Mouse (Mus musculus): ENCODE results near the gene Mpzl2. TPM values are rescaled to one million over a fixed set of nuclear protein-coding genes. Genes with fewer than 3 reads are reported as not detected.

Mpzl2 gene
- polyA plus RNA-seq, 1 experiment from 2014 or later = 38.1 TPM

DNA sequence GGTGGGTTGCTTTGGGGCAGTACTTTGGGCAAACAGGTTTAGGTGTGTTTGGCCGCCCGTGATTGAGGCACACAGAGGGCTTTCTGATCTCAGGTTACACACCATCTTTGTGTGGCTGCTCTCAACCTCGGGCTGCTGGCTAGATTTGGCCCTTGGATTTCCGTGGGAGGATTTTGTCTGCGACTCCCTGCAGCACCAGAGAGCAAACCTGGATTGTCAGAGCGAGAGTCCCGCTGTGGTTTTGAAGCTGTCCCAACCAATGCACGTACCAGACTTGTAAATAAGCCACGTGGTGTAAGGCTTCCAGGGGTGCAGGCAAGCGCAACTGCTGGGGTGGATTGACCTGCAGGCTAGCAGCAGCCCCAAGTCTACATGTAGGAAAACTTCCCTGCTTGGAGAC lies 3.3 kb downstream of the Mpzl2 start:
- whole genome bisulfite sequencing = 3% methylated on average over 10 of the region's 10 CpGs
- H3K9me3 ChIP-seq (ENCODE audit: control insufficient read depth, low read length) = no peaks in the 10 kb centered on the region
- no peaks in the 10 kb centered on the region for H3K4me1 ChIP-seq (replicated peaks; ENCODE audit: control insufficient read depth, insufficient read depth)
- H3K4me2 ChIP-seq (replicated peaks; ENCODE audit: low read depth) = peak overlapping the region; percentile 55
- peak overlapping the region; percentile 45 for H3K4me3 ChIP-seq (ENCODE audit: low read depth, low read length)
- peak overlapping the region; percentile 63 for H3K9ac ChIP-seq (ENCODE audit: low read length)
- DNase-seq (ENCODE audit: low spot score) = peak; percentile 51
- TF ChIP-seq CTCF (IDR thresholded peaks at IDR 0.05; ENCODE audit: low read depth) (no peak), EP300 (optimal IDR thresholded peaks at IDR 0.05) (no peak)
- H3K27ac ChIP-seq (replicated peaks) = peak overlapping the region; percentile 90
- no peak for ATAC-seq (ENCODE audit: low FRiP score, low TSS enrichment)
- no peaks in the 10 kb centered on the region for H3K27me3 ChIP-seq (ENCODE audit: control insufficient read depth, insufficient read depth, low read length)
- no peaks in the 10 kb centered on the region for H3K36me3 ChIP-seq (ENCODE audit: control insufficient read depth, insufficient read depth, low read length)

- WGBS = 85% methylated on average over 16 of the region's 16 CpGs
- no peak for ATAC-seq (ENCODE audit: low FRiP score, low TSS enrichment)
- Histone ChIP-seq H3K4me1 (replicated peaks; ENCODE audit: control insufficient read depth, insufficient read depth) (no peaks in the 10 kb centered on the region), H3K4me3 (ENCODE audit: low read depth, low read length) (no peak overlapping the region), H3K9me3 (ENCODE audit: control insufficient read depth, low read length) (no peaks in the 10 kb centered on the region), H3K9ac (ENCODE audit: low read length) (no peak overlapping the region), H3K4me2 (replicated peaks; ENCODE audit: low read depth) (no peak overlapping the region), H3K36me3 (ENCODE audit: control insufficient read depth, insufficient read depth, low read length) (no peaks in the 10 kb centered on the region), H3K27me3 (ENCODE audit: control insufficient read depth, insufficient read depth, low read length) (no peaks in the 10 kb centered on the region), H3K27ac (replicated peaks) (no peak overlapping the region)
- no peak for DNase-seq (ENCODE audit: low spot score)
- no peak for TF ChIP-seq EP300 (optimal IDR thresholded peaks at IDR 0.05)
- no peak for TF ChIP-seq CTCF (IDR thresholded peaks at IDR 0.05; ENCODE audit: low read depth)
Measured at GRCm38 (mm10) chr9:45046973-45047372, 7.4 kb downstream of the Mpzl2 start.

- TF ChIP-seq CTCF (IDR thresholded peaks at IDR 0.05; ENCODE audit: low read depth) (peak; percentile 84), EP300 (optimal IDR thresholded peaks at IDR 0.05) (no peak)
- WGBS = 25% methylated on average over 4 of the region's 4 CpGs
- no peak overlapping the region for H3K9ac ChIP-seq (ENCODE audit: low read length)
- H3K4me1 ChIP-seq (replicated peaks; ENCODE audit: control insufficient read depth, insufficient read depth) = no peaks in the 10 kb centered on the region
- DNase-seq (ENCODE audit: low spot score) (no peak), ATAC-seq (ENCODE audit: low FRiP score, low TSS enrichment) (no peak)
- H3K27ac ChIP-seq (replicated peaks) = no peak overlapping the region
- H3K36me3 ChIP-seq (ENCODE audit: control insufficient read depth, insufficient read depth, low read length) = no peaks in the 10 kb centered on the region
- no peaks in the 10 kb centered on the region for H3K9me3 ChIP-seq (ENCODE audit: control insufficient read depth, low read length)
- no peaks in the 10 kb centered on the region for H3K27me3 ChIP-seq (ENCODE audit: control insufficient read depth, insufficient read depth, low read length)
- H3K4me2 ChIP-seq (replicated peaks; ENCODE audit: low read depth) = no peak overlapping the region
- no peak overlapping the region for H3K4me3 ChIP-seq (ENCODE audit: low read depth, low read length)
Measured at GRCm38 (mm10) chr9:45048511-45048910, 8.9 kb downstream of the Mpzl2 start.

- no peak overlapping the region for H3K9ac ChIP-seq (ENCODE audit: low read length)
- DNase-seq (ENCODE audit: low spot score) (no peak), ATAC-seq (ENCODE audit: low FRiP score, low TSS enrichment) (no peak)
- TF ChIP-seq EP300 (optimal IDR thresholded peaks at IDR 0.05) (no peak), CTCF (IDR thresholded peaks at IDR 0.05; ENCODE audit: low read depth) (no peak)
- no peak overlapping the region for H3K4me3 ChIP-seq (ENCODE audit: low read depth, low read length)
- H3K4me2 ChIP-seq (replicated peaks; ENCODE audit: low read depth) = no peak overlapping the region
- no peaks in the 10 kb centered on the region for H3K36me3 ChIP-seq (ENCODE audit: control insufficient read depth, insufficient read depth, low read length)
- 88% methylated on average over 1 of the region's 1 CpGs for WGBS
- no peaks in the 10 kb centered on the region for H3K27me3 ChIP-seq (ENCODE audit: control insufficient read depth, insufficient read depth, low read length)
- H3K27ac ChIP-seq (replicated peaks) = no peak overlapping the region
- no peaks in the 10 kb centered on the region for H3K4me1 ChIP-seq (replicated peaks; ENCODE audit: control insufficient read depth, insufficient read depth)
- no peaks in the 10 kb centered on the region for H3K9me3 ChIP-seq (ENCODE audit: control insufficient read depth, low read length)
Measured at GRCm38 (mm10) chr9:45049731-45050130, 10.1 kb downstream of the Mpzl2 start.

DNA sequence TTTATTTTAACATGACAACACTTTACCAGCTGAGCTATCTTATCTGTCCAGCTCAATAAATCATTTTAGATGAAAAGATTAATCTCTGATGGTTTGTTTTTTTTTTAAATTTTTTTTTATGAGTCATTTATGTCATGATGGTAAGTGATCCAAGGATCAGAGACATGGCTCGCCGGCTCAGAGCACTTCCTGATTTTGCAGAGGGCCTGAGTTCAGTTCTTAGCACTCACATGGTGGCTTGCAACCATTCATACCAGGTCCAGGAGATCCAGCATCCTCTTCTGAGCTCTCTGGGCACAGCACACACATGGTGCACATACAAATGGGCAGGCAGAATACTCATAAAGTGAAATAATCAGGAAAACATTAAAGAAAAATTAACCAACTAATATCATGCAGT lies 10.7 kb downstream of the Mpzl2 start:
- 82% methylated on average over 2 of the region's 2 CpGs for WGBS
- TF ChIP-seq EP300 (optimal IDR thresholded peaks at IDR 0.05) (no peak), CTCF (IDR thresholded peaks at IDR 0.05; ENCODE audit: low read depth) (no peak)

DNA sequence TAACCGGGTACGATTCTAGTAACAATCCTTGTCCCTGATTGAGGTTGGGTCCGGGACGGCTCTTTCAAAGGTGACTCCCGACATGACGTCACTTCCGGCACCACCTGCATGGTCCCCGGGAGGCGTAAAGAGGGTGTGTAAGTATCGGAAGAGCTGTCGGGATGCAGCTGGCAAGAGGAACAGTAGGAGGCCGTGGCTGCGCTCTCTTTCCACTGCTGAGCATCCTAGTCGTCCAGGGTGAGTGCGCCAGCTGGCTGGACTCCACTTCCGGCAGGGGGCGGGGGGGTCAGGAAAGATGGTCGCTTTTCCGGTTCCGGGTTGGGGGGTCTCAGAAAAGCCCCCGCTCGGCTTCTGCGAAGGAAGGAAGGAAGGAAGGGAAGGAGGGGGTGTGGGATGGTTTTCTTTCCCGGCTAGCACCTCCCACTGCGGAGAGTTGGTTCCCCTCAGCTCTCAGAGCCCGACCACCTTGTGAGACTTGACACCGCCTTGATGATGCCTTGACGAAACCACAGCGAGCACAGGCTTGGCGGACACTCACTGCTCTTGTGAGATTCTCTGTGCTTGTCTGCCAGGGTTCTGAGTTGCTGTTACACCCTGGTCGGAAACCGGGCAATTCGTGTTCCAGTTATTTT lies 15.6 kb downstream of the Mpzl2 start, which contains the start of gene Mpzl3:
Gene Mpzl3 (plus strand): TSS at position 105 of the 632 bp plus-strand sequence.
- no peaks in the 10 kb centered on the region for H3K36me3 ChIP-seq (ENCODE audit: control insufficient read depth, insufficient read depth, low read length)
- H3K27me3 ChIP-seq (ENCODE audit: control insufficient read depth, insufficient read depth, low read length) = no peaks in the 10 kb centered on the region
- H3K9me3 ChIP-seq (ENCODE audit: control insufficient read depth, low read length) = no peaks in the 10 kb centered on the region
- H3K4me2 ChIP-seq (replicated peaks; ENCODE audit: low read depth) = peak within 1 kb of the TSS; percentile 64
- ATAC-seq (ENCODE audit: low FRiP score, low TSS enrichment) = peak; percentile 87
- WGBS = under 1% methylated on average over 31 of the region's 33 CpGs
- no peaks in the 10 kb centered on the region for H3K4me1 ChIP-seq (replicated peaks; ENCODE audit: control insufficient read depth, insufficient read depth)
- peak within 1 kb of the TSS; percentile 93 for H3K27ac ChIP-seq (replicated peaks)
- peak within 1 kb of the TSS; percentile 58 for H3K9ac ChIP-seq (ENCODE audit: low read length)
- TF ChIP-seq EP300 (optimal IDR thresholded peaks at IDR 0.05) (no peak), CTCF (IDR thresholded peaks at IDR 0.05; ENCODE audit: low read depth) (no peak; the same call in none of the 2 replicates)
- peak within 1 kb of the TSS; percentile 54 for H3K4me3 ChIP-seq (ENCODE audit: low read depth, low read length)
- DNase-seq (ENCODE audit: low spot score) = peak; percentile 88

More for the DNA sequence above, 10.7 kb downstream of the Mpzl2 start:
- H3K4me3 ChIP-seq (ENCODE audit: low read depth, low read length) = no peak overlapping the region
- H3K4me1 ChIP-seq (replicated peaks; ENCODE audit: control insufficient read depth, insufficient read depth) = no peaks in the 10 kb centered on the region
- no peaks in the 10 kb centered on the region for H3K27me3 ChIP-seq (ENCODE audit: control insufficient read depth, insufficient read depth, low read length)
- no peak overlapping the region for H3K4me2 ChIP-seq (replicated peaks; ENCODE audit: low read depth)
- H3K9ac ChIP-seq (ENCODE audit: low read length) = no peak overlapping the region
- no peaks in the 10 kb centered on the region for H3K9me3 ChIP-seq (ENCODE audit: control insufficient read depth, low read length)
- H3K27ac ChIP-seq (replicated peaks) = no peak overlapping the region
- ATAC-seq (ENCODE audit: low FRiP score, low TSS enrichment) = no peak
- DNase-seq (ENCODE audit: low spot score) = no peak
- H3K36me3 ChIP-seq (ENCODE audit: control insufficient read depth, insufficient read depth, low read length) = no peaks in the 10 kb centered on the region
